In the genomic region with DNA sequence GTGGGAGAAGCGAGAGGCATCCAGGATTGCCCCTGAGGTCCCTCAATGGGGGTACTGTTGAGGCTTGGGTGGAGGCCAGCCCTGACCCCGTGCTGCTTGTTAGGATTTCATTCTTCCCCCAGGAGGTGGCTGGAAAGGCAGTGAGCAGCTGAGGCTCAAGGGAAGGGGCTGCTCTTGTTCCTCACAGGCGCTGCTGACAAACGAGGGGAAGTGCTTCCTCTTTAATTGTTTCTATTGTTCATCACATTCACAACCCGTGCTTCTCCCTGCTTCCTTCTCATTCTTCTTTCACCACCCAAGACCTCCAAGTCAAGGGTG, we compare ENCODE assay signal across 9 mouse cellular contexts.
DNase-seq lines count a peak whose midpoint lies in the region; ATAC-seq lines count a peak whose summit lies in the region.
"Had no signal": no experiment of that assay in that cellular context is flagged by ENCODE, and none has a peak within 500 bp of the region (broad histone marks: within the 10 kb centered on the region; RNA-seq: fewer than 3 reads in every experiment).

No protein-coding gene starts in this region.

- H3K36me3 ChIP-seq in heart, embryonic 12.5 days = no peaks in the 10 kb centered on the region
- no peaks in the 10 kb centered on the region for H3K36me3 ChIP-seq in hindbrain, embryonic 16.5 days (ENCODE audit: control insufficient read depth, insufficient read depth, low read length)
- H3K36me3 ChIP-seq in midbrain, embryonic 15.5 days (replicated peaks) = no peaks in the 10 kb centered on the region

- ATAC-seq in heart, embryonic 12.5 days (ENCODE audit: insufficient number of reproducible peaks, low FRiP score) = no peak
- peak; percentile 93 for ATAC-seq in hindbrain, embryonic 16.5 days
- ATAC-seq in midbrain, embryonic 15.5 days (replicated peaks) = peak; percentile 50

- H3K27ac ChIP-seq in heart, embryonic 12.5 days (ENCODE audit: poor library complexity, severe bottlenecking) = no peak overlapping the region
- no peak overlapping the region for H3K27ac ChIP-seq in hindbrain, embryonic 16.5 days (ENCODE audit: low read depth, low read length)
- H3K27ac ChIP-seq in midbrain, embryonic 15.5 days = no peak overlapping the region

- no peaks in the 10 kb centered on the region for H3K9me3 ChIP-seq in heart, embryonic 12.5 days (replicated peaks)
- no peaks in the 10 kb centered on the region for H3K9me3 ChIP-seq in hindbrain, embryonic 16.5 days (ENCODE audit: control insufficient read depth, low read length)
- no peaks in the 10 kb centered on the region for H3K9me3 ChIP-seq in midbrain, embryonic 15.5 days

- 10% methylated on average over 5 of the region's 5 CpGs for whole genome bisulfite sequencing in heart, embryonic 12.5 days
- WGBS in hindbrain, embryonic 16.5 days = 4% methylated on average over 5 of the region's 5 CpGs
- WGBS in midbrain, embryonic 15.5 days = 10% methylated on average over 5 of the region's 5 CpGs

- no peak overlapping the region for H3K9ac ChIP-seq in heart, embryonic 12.5 days
- H3K9ac ChIP-seq in hindbrain, embryonic 16.5 days (ENCODE audit: low read depth, low read length) = no peak overlapping the region
- no peak overlapping the region for H3K9ac ChIP-seq in midbrain, embryonic 15.5 days

- peaks cover 12% of the 10 kb centered on the region for H3K4me1 ChIP-seq in heart, embryonic 12.5 days (replicated peaks)
- H3K4me1 ChIP-seq in hindbrain, embryonic 16.5 days (ENCODE audit: control insufficient read depth, insufficient read depth, low read depth, low read length) = peaks cover 8% of the 10 kb centered on the region
- H3K4me1 ChIP-seq in midbrain, embryonic 15.5 days = no peaks in the 10 kb centered on the region

- DNase-seq in heart, adult 11 months = peak; percentile 93
- peak; percentile 39 for DNase-seq in brain, adult 2 months (ENCODE audit: low read depth, low spot score)
- no peak for DNase-seq in ovary, postnatal 36 days (ENCODE audit: low spot score)
- DNase-seq in lung, postnatal 10 days = no peak
- no peak for DNase-seq in spleen, adult 12 weeks (ENCODE audit: low spot score)

- no peak overlapping the region for H3K4me3 ChIP-seq in heart, embryonic 12.5 days
- H3K4me3 ChIP-seq in hindbrain, embryonic 16.5 days (ENCODE audit: low read length) = no peak overlapping the region
- H3K4me3 ChIP-seq in midbrain, embryonic 15.5 days = no peak overlapping the region

- H3K27me3 ChIP-seq in heart, embryonic 12.5 days (replicated peaks) = no peaks in the 10 kb centered on the region
- no peaks in the 10 kb centered on the region for H3K27me3 ChIP-seq in hindbrain, embryonic 16.5 days (replicated peaks; ENCODE audit: control insufficient read depth, insufficient read depth, low read length)
- no peaks in the 10 kb centered on the region for H3K27me3 ChIP-seq in midbrain, embryonic 15.5 days (replicated peaks)
- H3K27me3 ChIP-seq: CH12.LX had no signal

- H3K4me2 ChIP-seq in heart, embryonic 12.5 days = no peak overlapping the region
- H3K4me2 ChIP-seq in hindbrain, embryonic 16.5 days (ENCODE audit: low read length) = no peak overlapping the region
- no peak overlapping the region for H3K4me2 ChIP-seq in midbrain, embryonic 15.5 days

Comparison
In these comparisons a context has a peak if more than half of its experiments do, and no peak if none do; other contexts are left out.
1. DNase-seq: peak in heart, adult 11 months (single experiment) and brain, adult 2 months (single experiment); none in ovary, postnatal 36 days (single experiment), lung, postnatal 10 days (single experiment) and spleen, adult 12 weeks (single experiment).